Mouse (Mus musculus): ENCODE data around the gene Eps8.
A peak's percentile ranks its signal among the peaks of the same experiment; 100 is the strongest.
"Not testable (repeated sequence)": the region's sequence is repeated elsewhere in the genome, so short reads cannot be mapped to it uniquely, and the experiment has no call there.

Eps8 gene

GRCm38 (mm10) chr6:137473433-137473832 lies 181.2 kb downstream of the Eps8 start:
- DNase-seq (ENCODE audit: low spot score in 2 of 2), result no peak

- DNase-seq (ENCODE audit: low spot score in 2 of 2), result peak in 1 of 2 experiments; percentile 9
These were observed 182.5 kb downstream of the Eps8 start for GRCm38 (mm10) chr6:137472129-137472528.

- peak; percentile 31 to 83 for DNase-seq (ENCODE audit: low spot score in 2 of 2)
These were observed 183.6 kb downstream of the Eps8 start for GRCm38 (mm10) chr6:137470901-137471598.

GRCm38 (mm10) chr6:137469541-137469940 lies 185.1 kb downstream of the Eps8 start:
- DNase-seq (ENCODE audit: low spot score in 2 of 2), result no peak

GRCm38 (mm10) chr6:137467696-137468095 lies 187.0 kb downstream of the Eps8 start:
- no peak for DNase-seq (ENCODE audit: low spot score in 2 of 2)

- no peak for DNase-seq (ENCODE audit: low spot score in 2 of 2)
These were observed 188.4 kb downstream of the Eps8 start for GRCm38 (mm10) chr6:137466256-137466655.

- DNase-seq (ENCODE audit: low spot score in 2 of 2), result peak in 1 of 2 experiments; percentile 13
These were observed 189.4 kb downstream of the Eps8 start for GRCm38 (mm10) chr6:137465253-137465652.

- no peak for DNase-seq (ENCODE audit: low spot score in 2 of 2)
These were observed 190.9 kb downstream of the Eps8 start for GRCm38 (mm10) chr6:137463771-137464170.

- no peak for DNase-seq (ENCODE audit: low spot score in 2 of 2)
These were observed 196.5 kb downstream of the Eps8 start for GRCm38 (mm10) chr6:137458136-137458535.

- DNase-seq (ENCODE audit: low spot score in 2 of 2), result no peak
These were observed 197.5 kb downstream of the Eps8 start for GRCm38 (mm10) chr6:137457210-137457609.

- DNase-seq (ENCODE audit: low spot score in 2 of 2), result no peak
These were observed 198.6 kb downstream of the Eps8 start for GRCm38 (mm10) chr6:137456064-137456463.

GRCm38 (mm10) chr6:137455537-137456041 lies 199.1 kb downstream of the Eps8 start:
- DNase-seq (ENCODE audit: low spot score in 2 of 2), result peak in 1 of 2 experiments; percentile 47

GRCm38 (mm10) chr6:137446116-137446515 lies 208.6 kb downstream of the Eps8 start:
- DNase-seq (ENCODE audit: low spot score in 2 of 2), result not testable (repeated sequence)

- no peak for DNase-seq (ENCODE audit: low spot score in 2 of 2)
These were observed 211.6 kb downstream of the Eps8 start for GRCm38 (mm10) chr6:137443089-137443488.

GRCm38 (mm10) chr6:137440559-137441486 lies 213.9 kb downstream of the Eps8 start:
- peak in 1 of 2 experiments; percentile 25 for DNase-seq (ENCODE audit: low spot score in 2 of 2)

- peak in 1 of 2 experiments; percentile 13 for DNase-seq (ENCODE audit: low spot score in 2 of 2)
These were observed 216.6 kb downstream of the Eps8 start for GRCm38 (mm10) chr6:137437902-137438580.

- no peak for DNase-seq (ENCODE audit: low spot score in 2 of 2)
These were observed 217.2 kb downstream of the Eps8 start for GRCm38 (mm10) chr6:137437486-137437885.

GRCm38 (mm10) chr6:137433521-137434137 lies 221.0 kb downstream of the Eps8 start:
- no peak for DNase-seq (ENCODE audit: low spot score in 2 of 2)

Data from left cerebral cortex, adult 9 months (tissue).